Mouse (Mus musculus) small intestine, adult 2 months (tissue): ENCODE measurements around the gene Olfml2a. TPM values are rescaled to one million over a fixed set of nuclear protein-coding genes. Genes with fewer than 3 reads are reported as not detected.

Experiments used
- H3K27ac ChIP-seq: fragments of 200-500 bp; 2 replicates; pipeline ENCODE4 v1.5.1; 2012; ENCODE audit warnings: low read depth, low read length, control low read depth, inconsistent platforms; ENCODE audit not compliant: insufficient read depth
- H3K27me3 ChIP-seq: fragments of 200-500 bp; 2 replicates; pipeline ENCODE4 v1.6.1; 2012; ENCODE audit warnings: mild to moderate bottlenecking, moderate library complexity, low read length, inconsistent platforms; ENCODE audit not compliant: control insufficient read depth, insufficient read depth
- H3K36me3 ChIP-seq: fragments of 200-500 bp; 2 replicates; pipeline ENCODE4 v1.6.1; 2012; ENCODE audit warnings: mild to moderate bottlenecking, low read length, control low read depth, inconsistent platforms; ENCODE audit not compliant: control insufficient read depth, insufficient read depth
- H3K4me1 ChIP-seq: fragments of 200-500 bp; 2 replicates; pipeline ENCODE4 v1.6.1; 2012; ENCODE audit warnings: low read length, inconsistent platforms, mixed read lengths; ENCODE audit not compliant: control insufficient read depth, insufficient read depth, insufficient read length
- H3K4me3 ChIP-seq: fragments of 200-500 bp; 2 replicates; pipeline ENCODE4 v1.5.1; 2012; ENCODE audit warnings: low read depth, mild to moderate bottlenecking, control low read depth, inconsistent platforms, low read length, moderate library complexity
- CTCF ChIP-seq: fragments of 200-500 bp; IDR thresholded peaks from 2 replicates; pipeline ENCODE4 v1.5.1; 2012; ENCODE audit warnings: low read depth, mild to moderate bottlenecking, control low read depth, inconsistent platforms, low read length, moderate library complexity, mixed read lengths; ENCODE audit not compliant: insufficient replicate concordance, insufficient read length; ENCODE audit errors: extremely low read depth
- POLR2A ChIP-seq: fragments of 200-500 bp; IDR thresholded peaks from 2 replicates; pipeline ENCODE4 v1.6.1; 2012; ENCODE audit warnings: low read depth, mild to moderate bottlenecking, control low read depth, inconsistent platforms, low read length, moderate library complexity
- WGBS: fragments of 180-500 bp; shearing (Covaris S2); methylation state at CpG from one replicate; pipeline ENCODE4 v1.1.7; 2018; 5-methylcytosine and 5-hydroxymethylcytosine counted together
- polyA plus RNA-seq: library from polyadenylated mRNA; depleted of rRNA; stranded (reverse); fragments of >200 nt; gene quantifications from 2 replicates; pipeline ENCODE4 v1.2.3, GENCODE M21; 2012; rRNA removed

The Olfml2a gene
- polyA plus RNA-seq, 1 experiment, result 1.5 TPM

DNA sequence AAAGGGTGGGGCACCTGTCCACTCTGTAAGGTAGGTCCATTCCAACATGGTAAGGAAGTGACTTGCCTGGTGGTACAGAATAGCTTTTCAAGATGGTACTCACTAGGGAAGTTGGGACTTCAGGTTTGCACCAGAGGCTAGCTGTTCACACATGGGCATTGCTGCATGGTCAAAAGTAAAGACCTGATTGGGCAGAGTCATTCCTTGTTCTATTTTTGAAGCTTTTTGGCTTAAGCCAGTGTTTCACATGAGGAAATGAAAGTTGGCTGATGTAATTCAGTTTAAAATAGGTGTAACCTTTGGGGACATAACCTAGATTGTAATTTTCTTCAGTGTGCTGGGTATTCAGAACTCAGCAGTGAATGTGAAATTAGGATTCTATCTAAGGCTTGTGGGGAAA, 79.5 kb downstream of the Olfml2a start:
- Histone ChIP-seq H3K27ac (no peak overlapping the region), H3K4me1 (peaks cover 6% of the 10 kb centered on the region; the same call in 1 of the 2 replicates), H3K27me3 (no peaks in the 10 kb centered on the region), H3K4me3 (no peak overlapping the region), H3K36me3 (peaks cover 28% of the 10 kb centered on the region)
- TF ChIP-seq CTCF, result no peak
- TF ChIP-seq POLR2A, result no peak

DNA sequence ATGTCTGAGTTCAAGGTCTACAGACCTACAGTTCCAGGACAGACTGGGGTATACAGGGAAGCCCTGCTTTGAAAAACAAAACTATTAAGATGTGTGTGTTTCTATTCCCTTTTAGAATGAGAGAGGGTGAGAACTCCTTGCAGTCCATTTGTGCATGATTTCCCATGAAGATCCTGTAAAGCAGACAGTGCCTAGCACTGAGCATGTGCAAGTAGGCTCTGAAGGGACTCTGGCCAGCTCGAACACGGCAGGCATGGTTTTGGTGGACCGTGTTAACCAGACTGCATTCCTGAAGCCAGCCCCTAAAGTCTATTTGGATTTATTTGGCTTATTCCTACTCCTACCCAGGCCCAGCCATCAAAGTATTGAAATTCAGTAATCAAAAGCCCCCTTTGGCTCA, 80.2 kb downstream of the Olfml2a start:
- Histone ChIP-seq H3K4me1 (peaks cover 6% of the 10 kb centered on the region; the same call in 1 of the 2 replicates), H3K4me3 (no peak overlapping the region), H3K27me3 (no peaks in the 10 kb centered on the region), H3K36me3 (peaks cover 35% of the 10 kb centered on the region), H3K27ac (no peak overlapping the region)
- 72% methylated on average over 3 of the region's 3 CpGs for WGBS
- no peak for TF ChIP-seq CTCF
- TF ChIP-seq POLR2A, result no peak

DNA sequence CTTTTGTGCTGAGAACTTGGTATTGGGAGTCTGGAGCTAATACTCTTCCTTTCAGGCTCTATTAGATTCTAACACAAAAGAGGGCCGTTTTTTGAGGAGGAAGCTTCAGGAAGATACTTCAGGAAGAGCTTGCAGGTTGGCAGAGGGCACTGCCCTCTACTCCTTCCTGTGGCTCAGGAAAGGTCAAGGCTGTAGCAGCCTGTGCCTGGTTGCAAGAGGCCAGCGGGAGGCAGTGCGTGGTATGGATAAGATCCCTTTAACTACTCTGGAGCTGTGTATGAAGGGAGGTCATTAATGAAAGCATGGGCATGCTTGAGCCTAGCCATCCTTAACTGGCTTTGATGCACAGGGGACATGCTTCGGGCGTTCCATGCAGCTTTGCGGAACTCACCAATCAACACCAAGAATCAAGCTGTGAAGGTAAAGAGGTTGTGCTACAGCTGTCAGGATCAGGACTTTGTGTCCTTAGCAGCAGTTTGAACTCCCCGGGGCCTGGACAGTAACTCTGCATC, 81.0 kb downstream of the Olfml2a start:
- H3K4me1 ChIP-seq, result peaks cover 6% of the 10 kb centered on the region; the same call in 1 of the 2 replicates
- H3K4me3 ChIP-seq, result no peak overlapping the region
- TF ChIP-seq CTCF, result no peak
- no peak for TF ChIP-seq POLR2A
- WGBS, result 85% methylated on average over 7 of the region's 7 CpGs
- peaks cover 38% of the 10 kb centered on the region for H3K36me3 ChIP-seq
- no peaks in the 10 kb centered on the region for H3K27me3 ChIP-seq
- no peak overlapping the region for H3K27ac ChIP-seq

Other genes with a start within 250 kb of the Olfml2a start
- 0.08 and 0.15 TPM in 2 replicates for gene Nr5a1, start 217.4 kb upstream of the Olfml2a start, polyA plus RNA-seq
- 1.8 and 7.2 TPM in 2 replicates for gene Nr6a1, start 4.3 kb upstream of the Olfml2a start, polyA plus RNA-seq
- gene Wdr38, start 65.5 kb downstream of the Olfml2a start, polyA plus RNA-seq, result 0.13 TPM in 2 replicates
- 22.8 and 23.5 TPM in 2 replicates for gene Arpc5l, start 73.4 kb downstream of the Olfml2a start, polyA plus RNA-seq
- gene Rpl35, start 73.6 kb downstream of the Olfml2a start, polyA plus RNA-seq, result 34.0 and 67.2 TPM in 2 replicates
- 5.2 and 10.4 TPM in 2 replicates for gene Golga1, start 133.6 kb downstream of the Olfml2a start, polyA plus RNA-seq